Mouse (Mus musculus) liver, adult (tissue): ENCODE data around the gene Rinl.

Experiments used
- GATA4 ChIP-seq: IDR thresholded peaks from 2 replicates; pipeline ENCODE4 v1.6.1; 2014; ENCODE audit warnings: mild to moderate bottlenecking, low read length; ENCODE audit not compliant: insufficient replicate concordance

Gene Rinl

GRCm38 (mm10) chr7:28771867-28772266, 16.9 kb upstream of the Rinl start:
- TF ChIP-seq GATA4 = no peak

- no peak for TF ChIP-seq GATA4
Observed at GRCm38 (mm10) chr7:28773163-28773562, 15.6 kb upstream of the Rinl start.

GRCm38 (mm10) chr7:28774164-28774563, 14.6 kb upstream of the Rinl start:
- no peak for TF ChIP-seq GATA4

GRCm38 (mm10) chr7:28775129-28775528, 13.6 kb upstream of the Rinl start:
- no peak for TF ChIP-seq GATA4

GRCm38 (mm10) chr7:28778825-28779224, 9.9 kb upstream of the Rinl start:
- no peak for TF ChIP-seq GATA4

- TF ChIP-seq GATA4 = no peak
Observed at GRCm38 (mm10) chr7:28780067-28780658, 8.6 kb upstream of the Rinl start.

- TF ChIP-seq GATA4 = no peak
Observed at GRCm38 (mm10) chr7:28780857-28781256, 7.9 kb upstream of the Rinl start.

GRCm38 (mm10) chr7:28781261-28781663, 7.5 kb upstream of the Rinl start:
- no peak for TF ChIP-seq GATA4

GRCm38 (mm10) chr7:28785161-28785560, 3.6 kb upstream of the Rinl start:
- TF ChIP-seq GATA4 = no peak

GRCm38 (mm10) chr7:28787884-28788283, 885 bp upstream of the Rinl start:
- TF ChIP-seq GATA4 = no peak

GRCm38 (mm10) chr7:28789235-28789634, 466 bp downstream of the Rinl start:
- no peak for TF ChIP-seq GATA4

GRCm38 (mm10) chr7:28790066-28790806, 1.5 kb downstream of the Rinl start:
- no peak for TF ChIP-seq GATA4

GRCm38 (mm10) chr7:28791706-28792105, 2.9 kb downstream of the Rinl start:
- TF ChIP-seq GATA4 = no peak

GRCm38 (mm10) chr7:28792391-28793185, 3.8 kb downstream of the Rinl start:
- no peak for TF ChIP-seq GATA4

- no peak for TF ChIP-seq GATA4
Observed at GRCm38 (mm10) chr7:28793834-28794233, 5.1 kb downstream of the Rinl start.

- TF ChIP-seq GATA4 = no peak
Observed at GRCm38 (mm10) chr7:28794496-28794895, 5.7 kb downstream of the Rinl start.
